Mouse (Mus musculus) midbrain, embryonic 12.5 days (tissue): Measurements from ENCODE around the gene Epha3. TPM values are rescaled to one million over a fixed set of nuclear protein-coding genes. Genes with fewer than 3 reads are reported as not detected.
A peak's percentile ranks its signal among the peaks of the same experiment; 100 is the strongest.

Source experiments
- ATAC-seq: fragments of 200-750 bp; cut with Nextera tagmentation; 2 replicates; pipeline ENCODE4 v1.8.0; 2017; ENCODE audit warnings: low read depth, moderate TSS enrichment, moderate library complexity; ENCODE audit not compliant: low FRiP score
- H3K27ac ChIP-seq: fragments of 300-500 bp; sonication (generic); replicated peaks from 2 replicates; pipeline ENCODE4 v1.5.1; 2016; ENCODE audit warnings: mild to moderate bottlenecking
- H3K27me3 ChIP-seq: fragments of 300-500 bp; sonication (generic); 2 replicates; pipeline ENCODE4 v1.6.1; 2016; ENCODE audit warnings: mild to moderate bottlenecking
- H3K36me3 ChIP-seq: fragments of 300-500 bp; sonication (generic); 2 replicates; pipeline ENCODE4 v1.6.1; 2016
- H3K4me1 ChIP-seq: fragments of 300-500 bp; sonication (generic); 2 replicates; pipeline ENCODE4 v1.6.1; 2016
- H3K4me2 ChIP-seq: fragments of 300-500 bp; sonication (generic); replicated peaks from 2 replicates; pipeline ENCODE4 v1.6.1; 2016; ENCODE audit warnings: mild to moderate bottlenecking, moderate library complexity
- H3K4me3 ChIP-seq: fragments of 300-500 bp; sonication (generic); 2 replicates; pipeline ENCODE4 v1.5.1; 2016; ENCODE audit warnings: mild to moderate bottlenecking
- H3K9ac ChIP-seq: fragments of 300-500 bp; sonication (generic); replicated peaks from 2 replicates; pipeline ENCODE4 v1.6.1; 2016; ENCODE audit warnings: mild to moderate bottlenecking, moderate library complexity
- H3K9me3 ChIP-seq: fragments of 300-500 bp; sonication (generic); 2 replicates; pipeline ENCODE4 v1.6.1; 2016; ENCODE audit warnings: mild to moderate bottlenecking
- WGBS: fragments of 180-500 bp; shearing (Covaris S2); methylation state at CpG from one replicate; pipeline ENCODE4 v1.1.7; 2016; 5-methylcytosine and 5-hydroxymethylcytosine counted together
- polyA plus RNA-seq: library from polyadenylated mRNA; unstranded; fragments of >200 nt; fragmentation: Nextera tagmentation; extraction: Ambion mirVana; gene quantifications from 2 replicates; pipeline ENCODE4 v1.2.1, GENCODE M21; 2016

Epha3 gene
- polyA plus RNA-seq, 1 experiment from 2014 or later, result 36.4 TPM

GRCm38 (mm10) chr16:63642641-63643040, 221.3 kb downstream of the Epha3 start:
- 78% methylated on average over 2 of the region's 2 CpGs for WGBS
- no peak for ATAC-seq
- Histone ChIP-seq H3K4me2 (no peak overlapping the region), H3K36me3 (no peaks in the 10 kb centered on the region), H3K9me3 (no peaks in the 10 kb centered on the region), H3K9ac (no peak overlapping the region), H3K27ac (no peak overlapping the region), H3K4me1 (peaks cover 6% of the 10 kb centered on the region; the same call in 1 of the 2 replicates), H3K27me3 (no peaks in the 10 kb centered on the region), H3K4me3 (no peak overlapping the region)

GRCm38 (mm10) chr16:63641603-63642002, 222.4 kb downstream of the Epha3 start:
- Histone ChIP-seq H3K27ac (no peak overlapping the region), H3K9ac (no peak overlapping the region), H3K4me1 (peaks cover 6% of the 10 kb centered on the region; the same call in 1 of the 2 replicates), H3K36me3 (no peaks in the 10 kb centered on the region), H3K4me2 (no peak overlapping the region), H3K27me3 (no peaks in the 10 kb centered on the region), H3K4me3 (no peak overlapping the region), H3K9me3 (no peaks in the 10 kb centered on the region)
- no peak for ATAC-seq
- WGBS, result 57% methylated on average over 3 of the region's 3 CpGs

GRCm38 (mm10) chr16:63638701-63639100, 225.3 kb downstream of the Epha3 start:
- H3K9me3 ChIP-seq, result no peaks in the 10 kb centered on the region
- no peaks in the 10 kb centered on the region for H3K36me3 ChIP-seq
- ATAC-seq, result peak; percentile 60; the same call in 1 of the 2 replicates
- no peaks in the 10 kb centered on the region for H3K27me3 ChIP-seq
- 12% methylated on average over 6 of the region's 6 CpGs for WGBS
- H3K27ac ChIP-seq, result no peak overlapping the region
- no peak overlapping the region for H3K4me3 ChIP-seq
- no peak overlapping the region for H3K4me2 ChIP-seq
- H3K9ac ChIP-seq, result no peak overlapping the region
- peaks cover 6% of the 10 kb centered on the region; the same call in 1 of the 2 replicates for H3K4me1 ChIP-seq

DNA sequence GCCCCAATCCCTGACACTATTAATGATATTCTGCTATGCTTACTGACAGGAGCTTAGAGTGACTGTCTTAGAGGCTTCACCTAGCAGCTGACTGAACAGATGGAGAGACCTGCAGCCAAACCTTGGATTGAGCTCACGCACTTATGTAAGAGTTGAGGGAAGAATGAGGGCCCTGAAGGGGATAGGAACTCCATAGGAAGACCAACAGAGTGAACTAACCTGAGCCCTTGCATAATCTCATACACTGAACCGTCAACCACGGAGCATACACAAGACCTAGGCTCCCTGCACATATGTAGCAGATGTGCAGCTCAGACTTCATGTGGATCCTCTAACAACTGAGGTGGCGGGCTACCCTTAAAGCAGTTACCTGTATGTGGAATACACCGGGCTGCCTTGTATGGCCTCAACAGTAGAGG, 230.2 kb downstream of the Epha3 start:
- no peaks in the 10 kb centered on the region for H3K27me3 ChIP-seq
- H3K9me3 ChIP-seq, result no peaks in the 10 kb centered on the region
- peaks cover 4% of the 10 kb centered on the region; the same call in 1 of the 2 replicates for H3K4me1 ChIP-seq
- no peak overlapping the region for H3K4me3 ChIP-seq
- no peaks in the 10 kb centered on the region for H3K36me3 ChIP-seq
- no peak for ATAC-seq
- 93% methylated on average over 5 of the region's 5 CpGs for WGBS
- H3K9ac ChIP-seq, result no peak overlapping the region
- no peak overlapping the region for H3K4me2 ChIP-seq
- H3K27ac ChIP-seq, result no peak overlapping the region

DNA sequence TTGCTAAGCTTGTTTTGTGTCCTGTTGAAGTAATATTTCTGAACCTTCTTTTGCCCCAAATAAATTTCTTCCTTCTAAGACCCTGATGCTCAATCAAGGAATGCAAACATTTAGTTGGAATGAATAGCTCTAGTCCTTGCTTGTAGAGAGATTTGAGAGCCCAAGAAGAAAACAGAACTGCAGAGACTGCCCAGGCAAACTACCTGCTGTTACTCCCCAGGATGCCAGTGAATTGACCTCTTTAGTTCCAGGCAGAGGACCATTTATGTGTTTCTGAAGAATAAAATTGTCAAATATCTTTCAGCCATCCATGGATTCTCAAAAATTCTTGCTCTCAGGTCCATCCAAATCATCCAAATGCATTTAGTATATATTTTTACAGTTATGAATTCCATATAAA, 238.7 kb downstream of the Epha3 start:
- no peak for ATAC-seq

GRCm38 (mm10) chr16:63621845-63622244, 242.1 kb downstream of the Epha3 start:
- Histone ChIP-seq H3K27ac (no peak overlapping the region), H3K27me3 (no peaks in the 10 kb centered on the region), H3K4me1 (no peaks in the 10 kb centered on the region), H3K4me2 (no peak overlapping the region), H3K36me3 (no peaks in the 10 kb centered on the region), H3K4me3 (no peak overlapping the region), H3K9ac (no peak overlapping the region), H3K9me3 (no peaks in the 10 kb centered on the region)
- 0 out of 2 replicates have a peak, but pooled peaks have one; percentile 47 for ATAC-seq
- 73% methylated on average over 6 of the region's 6 CpGs for WGBS

More for the DNA sequence above, 238.7 kb downstream of the Epha3 start:
- no peak overlapping the region for H3K27ac ChIP-seq
- H3K4me2 ChIP-seq, result no peak overlapping the region
- no peaks in the 10 kb centered on the region for H3K9me3 ChIP-seq
- no peaks in the 10 kb centered on the region for H3K4me1 ChIP-seq
- no peak overlapping the region for H3K9ac ChIP-seq
- no peaks in the 10 kb centered on the region for H3K36me3 ChIP-seq
- H3K27me3 ChIP-seq, result no peaks in the 10 kb centered on the region
- no peak overlapping the region for H3K4me3 ChIP-seq

DNA sequence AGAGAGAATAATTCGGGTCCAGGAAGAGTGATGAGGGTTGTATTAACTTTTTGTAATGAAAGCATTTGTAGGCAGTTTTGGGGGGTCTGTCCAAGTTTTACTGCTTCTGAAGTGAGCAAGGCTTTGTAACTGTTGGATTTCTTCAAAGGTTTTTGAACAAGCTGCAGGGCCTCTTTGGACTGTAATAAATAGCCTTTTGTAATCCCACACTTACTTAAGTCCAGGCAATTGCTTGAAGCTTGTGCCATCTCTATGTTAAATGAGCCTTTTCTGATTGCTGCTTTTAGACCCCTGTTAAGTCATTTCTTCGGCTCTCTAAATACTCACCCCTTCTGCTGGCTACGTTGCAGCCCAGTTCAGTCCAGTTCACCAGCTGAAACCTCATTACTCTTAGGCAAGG, 248.6 kb downstream of the Epha3 start:
- H3K4me1 ChIP-seq, result 0 out of 2 replicates have a peak, but pooled peaks cover 4% of the 10 kb centered on the region
- H3K4me2 ChIP-seq, result no peak overlapping the region
- no peak overlapping the region for H3K9ac ChIP-seq

DNA sequence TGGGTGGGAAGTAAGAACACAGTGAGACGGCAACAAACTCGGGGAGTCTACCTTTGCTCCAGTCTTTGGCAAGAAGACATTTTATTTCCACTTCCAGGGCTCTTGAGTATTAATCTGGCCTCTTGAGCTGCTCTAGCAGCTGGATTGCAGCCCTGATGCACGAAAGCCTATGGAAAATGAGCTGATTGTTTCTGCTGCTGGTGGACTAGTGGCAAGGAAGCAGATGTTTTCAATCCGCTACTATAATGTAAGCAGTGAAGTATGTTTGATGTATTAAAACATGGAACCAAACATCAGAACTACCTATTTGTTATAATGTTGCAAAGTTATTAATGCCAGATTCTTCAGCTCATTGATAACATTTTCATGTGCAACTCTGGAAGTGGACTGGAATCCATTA, 251.0 kb downstream of the Epha3 start:
- Histone ChIP-seq H3K9ac (no peak overlapping the region), H3K4me1 (0 out of 2 replicates have a peak, but pooled peaks cover 4% of the 10 kb centered on the region), H3K9me3 (no peaks in the 10 kb centered on the region), H3K4me3 (no peak overlapping the region), H3K27ac (no peak overlapping the region), H3K27me3 (no peaks in the 10 kb centered on the region), H3K36me3 (no peaks in the 10 kb centered on the region), H3K4me2 (no peak overlapping the region)
- 73% methylated on average over 4 of the region's 4 CpGs for WGBS
- no peak for ATAC-seq

More for the DNA sequence above, 248.6 kb downstream of the Epha3 start:
- no peak overlapping the region for H3K4me3 ChIP-seq
- WGBS, result 45% methylated on average over 3 of the region's 3 CpGs
- no peaks in the 10 kb centered on the region for H3K27me3 ChIP-seq
- no peaks in the 10 kb centered on the region for H3K9me3 ChIP-seq
- no peak overlapping the region for H3K27ac ChIP-seq
- no peaks in the 10 kb centered on the region for H3K36me3 ChIP-seq
- no peak for ATAC-seq

GRCm38 (mm10) chr16:63600229-63600628, 263.7 kb downstream of the Epha3 start:
- no peaks in the 10 kb centered on the region for H3K27me3 ChIP-seq
- H3K9ac ChIP-seq, result no peak overlapping the region
- 0 out of 2 replicates have a peak, but pooled peaks cover 2% of the 10 kb centered on the region for H3K36me3 ChIP-seq
- no peak overlapping the region for H3K4me3 ChIP-seq
- no peaks in the 10 kb centered on the region for H3K9me3 ChIP-seq
- WGBS, result 44% methylated on average over 3 of the region's 3 CpGs
- no peak overlapping the region for H3K27ac ChIP-seq
- no peaks in the 10 kb centered on the region for H3K4me1 ChIP-seq
- no peak overlapping the region for H3K4me2 ChIP-seq
- ATAC-seq, result no peak

DNA sequence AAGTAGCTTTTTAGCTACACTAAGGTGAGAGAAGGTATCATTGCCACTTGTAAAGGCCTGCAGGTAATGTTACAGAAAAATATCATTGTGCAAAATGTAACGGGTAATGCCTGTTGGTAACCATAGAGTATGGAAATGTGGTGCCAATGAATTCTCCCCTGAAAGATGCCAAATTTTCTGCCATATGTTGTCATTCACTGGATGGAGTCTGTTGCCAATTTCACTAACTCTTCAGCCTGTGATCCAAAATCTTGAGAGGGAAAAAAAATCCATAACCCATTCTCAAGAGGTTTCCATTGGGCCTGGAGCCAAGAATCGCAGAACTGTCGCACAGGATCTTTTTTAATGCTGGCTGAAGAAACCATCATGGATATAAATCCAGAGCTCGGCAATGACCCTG, 269.3 kb downstream of the Epha3 start:
- WGBS, result 85% methylated on average over 4 of the region's 4 CpGs
- 0 out of 2 replicates have a peak, but pooled peaks cover 8% of the 10 kb centered on the region for H3K36me3 ChIP-seq
- H3K9ac ChIP-seq, result no peak overlapping the region
- H3K9me3 ChIP-seq, result no peaks in the 10 kb centered on the region
- ATAC-seq, result no peak
- H3K27me3 ChIP-seq, result no peaks in the 10 kb centered on the region
- no peaks in the 10 kb centered on the region for H3K4me1 ChIP-seq
- no peak overlapping the region for H3K4me3 ChIP-seq
- H3K27ac ChIP-seq, result no peak overlapping the region
- H3K4me2 ChIP-seq, result no peak overlapping the region

DNA sequence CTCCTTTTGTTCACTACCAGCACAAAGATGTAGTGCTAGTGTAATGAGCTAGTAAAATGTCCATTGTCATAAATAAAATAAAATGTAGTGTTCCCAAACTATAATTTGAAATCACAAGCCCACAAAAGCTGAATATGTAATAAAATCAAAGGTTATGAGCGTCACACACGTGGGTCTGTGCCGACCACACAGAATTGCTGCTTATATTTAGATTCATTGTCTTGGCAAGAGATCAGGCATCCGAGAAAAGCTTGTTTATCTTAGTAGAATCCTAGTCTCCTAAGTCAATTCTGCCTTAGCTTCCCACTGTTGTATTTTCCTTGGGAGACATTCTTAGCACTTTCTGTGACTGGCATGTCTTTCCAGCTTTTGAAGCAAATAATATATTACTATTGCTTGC, 294.2 kb downstream of the Epha3 start:
- 86% methylated on average over 4 of the region's 4 CpGs for WGBS
- no peak overlapping the region for H3K27ac ChIP-seq
- H3K9me3 ChIP-seq, result no peaks in the 10 kb centered on the region
- no peak overlapping the region for H3K4me2 ChIP-seq
- H3K4me3 ChIP-seq, result no peak overlapping the region
- H3K9ac ChIP-seq, result no peak overlapping the region
- no peaks in the 10 kb centered on the region for H3K36me3 ChIP-seq
- no peak for ATAC-seq
- H3K27me3 ChIP-seq, result no peaks in the 10 kb centered on the region
- H3K4me1 ChIP-seq, result no peaks in the 10 kb centered on the region

GRCm38 (mm10) chr16:63566106-63566836, 297.7 kb downstream of the Epha3 start:
- no peaks in the 10 kb centered on the region for H3K4me1 ChIP-seq
- H3K4me3 ChIP-seq, result no peak overlapping the region
- no peak overlapping the region for H3K9ac ChIP-seq
- no peaks in the 10 kb centered on the region for H3K27me3 ChIP-seq
- H3K4me2 ChIP-seq, result no peak overlapping the region
- no peak for ATAC-seq
- H3K27ac ChIP-seq, result no peak overlapping the region
- no peaks in the 10 kb centered on the region for H3K9me3 ChIP-seq
- H3K36me3 ChIP-seq, result no peaks in the 10 kb centered on the region
- 92% methylated on average over 17 of the region's 17 CpGs for WGBS
